Mouse (Mus musculus) thymus, adult 2 months (tissue): ENCODE results near the gene Cacna1e.

Experiments
- CTCF ChIP-seq: fragments of 200-500 bp; IDR thresholded peaks from 2 replicates; pipeline ENCODE4 v1.5.1; 2012; ENCODE audit warnings: mild to moderate bottlenecking, control low read depth, low read length, moderate library complexity, borderline replicate concordance; ENCODE audit not compliant: control insufficient read depth, poor library complexity, insufficient read depth; ENCODE audit errors: extremely low read depth
- POLR2A ChIP-seq: fragments of 200-500 bp; IDR thresholded peaks from 2 replicates; pipeline ENCODE4 v1.6.1; 2012; ENCODE audit warnings: mild to moderate bottlenecking, low read length, control low read depth, moderate library complexity; ENCODE audit not compliant: control insufficient read depth, poor library complexity, insufficient read depth; ENCODE audit errors: extremely low read depth

- TF ChIP-seq CTCF (no peak), POLR2A (no peak)
Observed at GRCm38 (mm10) chr1:154723078-154723477, 161.2 kb downstream of the Cacna1e start.
